Mouse (Mus musculus) hindbrain, embryonic 12.5 days (tissue): ENCODE data around the gene Nxpe4. TPM values are rescaled to one million over a fixed set of nuclear protein-coding genes. Genes with fewer than 3 reads are reported as not detected.

ENCODE experiments used
- ATAC-seq: fragments of 200-750 bp; cut with Nextera tagmentation; 2 replicates; pipeline ENCODE4 v1.8.0; 2017; ENCODE audit warnings: moderate TSS enrichment; ENCODE audit not compliant: low FRiP score
- H3K27ac ChIP-seq: fragments of 300-500 bp; sonication (generic); 2 replicates; pipeline ENCODE4 v1.5.1; 2016; ENCODE audit warnings: mild to moderate bottlenecking
- H3K27me3 ChIP-seq: fragments of 300-500 bp; sonication (generic); 2 replicates; pipeline ENCODE4 v1.6.1; 2016; ENCODE audit warnings: mild to moderate bottlenecking
- H3K36me3 ChIP-seq: fragments of 300-500 bp; sonication (generic); 2 replicates; pipeline ENCODE4 v1.6.1; 2016; ENCODE audit warnings: mild to moderate bottlenecking
- H3K4me1 ChIP-seq: fragments of 300-500 bp; sonication (generic); 2 replicates; pipeline ENCODE4 v1.6.1; 2016
- H3K4me2 ChIP-seq: fragments of 300-500 bp; sonication (generic); replicated peaks from 2 replicates; pipeline ENCODE4 v1.6.1; 2016; ENCODE audit warnings: mild to moderate bottlenecking
- H3K4me3 ChIP-seq: fragments of 300-500 bp; sonication (generic); 2 replicates; pipeline ENCODE4 v1.5.1; 2016; ENCODE audit warnings: mild to moderate bottlenecking
- H3K9ac ChIP-seq: fragments of 300-500 bp; sonication (generic); 2 replicates; pipeline ENCODE4 v1.6.1; 2016; ENCODE audit warnings: mild to moderate bottlenecking, moderate library complexity
- H3K9me3 ChIP-seq: fragments of 300-500 bp; sonication (generic); replicated peaks from 2 replicates; pipeline ENCODE4 v1.6.1; 2016; ENCODE audit warnings: mild to moderate bottlenecking
- WGBS: fragments of 180-500 bp; shearing (Covaris S2); methylation state at CpG from one replicate; pipeline ENCODE4 v1.1.7; 2016; 5-methylcytosine and 5-hydroxymethylcytosine counted together
- polyA plus RNA-seq: library from polyadenylated mRNA; unstranded; fragments of >200 nt; fragmentation: Nextera tagmentation; extraction: Ambion mirVana; gene quantifications from 2 replicates; pipeline ENCODE4 v1.2.1, GENCODE M21; 2016

Nxpe4 gene
- polyA plus RNA-seq, 1 experiment from 2014 or later = 8.1 TPM

GRCm38 (mm10) chr9:48197458-48197884 is 35.6 kb downstream of the Nxpe4 start:
- Histone ChIP-seq H3K4me2 (peak overlapping the region; percentile 28), H3K36me3 (no peaks in the 10 kb centered on the region), H3K9ac (no peak overlapping the region), H3K4me1 (peaks cover 13% of the 10 kb centered on the region), H3K4me3 (no peak overlapping the region), H3K27me3 (no peaks in the 10 kb centered on the region), H3K9me3 (no peaks in the 10 kb centered on the region), H3K27ac (peak overlapping the region; percentile 23; the same call in 1 of the 2 replicates)
- no peak for ATAC-seq
- WGBS = 29% methylated on average over 12 of the region's 12 CpGs

- ATAC-seq = no peak
- H3K4me3 ChIP-seq = no peak overlapping the region
- H3K27ac ChIP-seq = no peak overlapping the region
- H3K9ac ChIP-seq = no peak overlapping the region
- 90% methylated on average over 6 of the region's 6 CpGs for WGBS
- H3K4me1 ChIP-seq = no peaks in the 10 kb centered on the region
- no peaks in the 10 kb centered on the region for H3K9me3 ChIP-seq
- no peaks in the 10 kb centered on the region for H3K36me3 ChIP-seq
- H3K4me2 ChIP-seq = no peak overlapping the region
- no peaks in the 10 kb centered on the region for H3K27me3 ChIP-seq
Measured at GRCm38 (mm10) chr9:48210970-48211369, 49.1 kb downstream of the Nxpe4 start.

DNA sequence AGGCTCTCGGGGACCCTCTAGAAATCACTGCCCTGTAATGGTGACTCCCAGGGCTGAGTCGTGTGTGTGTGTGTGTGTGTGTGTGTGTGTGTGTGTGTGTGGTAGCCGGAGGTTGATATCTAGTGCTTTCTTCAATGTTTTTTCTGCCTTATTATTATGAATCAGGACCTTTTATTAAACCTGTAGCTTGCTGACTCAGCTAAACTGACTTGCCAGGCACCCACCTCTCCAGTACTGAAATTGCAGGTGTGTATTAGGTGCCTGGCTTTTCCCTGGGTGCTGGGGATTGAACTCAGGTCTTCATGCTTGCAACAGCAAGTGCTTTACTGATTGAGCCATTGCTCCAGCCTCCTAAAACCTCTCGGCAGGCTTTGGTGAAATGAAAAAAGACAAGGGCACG is 50.1 kb downstream of the Nxpe4 start:
- Histone ChIP-seq H3K4me2 (no peak overlapping the region), H3K4me3 (no peak overlapping the region), H3K36me3 (no peaks in the 10 kb centered on the region), H3K9me3 (no peaks in the 10 kb centered on the region), H3K9ac (no peak overlapping the region), H3K27ac (no peak overlapping the region), H3K4me1 (no peaks in the 10 kb centered on the region), H3K27me3 (no peaks in the 10 kb centered on the region)
- no peak for ATAC-seq
- WGBS = 81% methylated on average over 4 of the region's 5 CpGs

DNA sequence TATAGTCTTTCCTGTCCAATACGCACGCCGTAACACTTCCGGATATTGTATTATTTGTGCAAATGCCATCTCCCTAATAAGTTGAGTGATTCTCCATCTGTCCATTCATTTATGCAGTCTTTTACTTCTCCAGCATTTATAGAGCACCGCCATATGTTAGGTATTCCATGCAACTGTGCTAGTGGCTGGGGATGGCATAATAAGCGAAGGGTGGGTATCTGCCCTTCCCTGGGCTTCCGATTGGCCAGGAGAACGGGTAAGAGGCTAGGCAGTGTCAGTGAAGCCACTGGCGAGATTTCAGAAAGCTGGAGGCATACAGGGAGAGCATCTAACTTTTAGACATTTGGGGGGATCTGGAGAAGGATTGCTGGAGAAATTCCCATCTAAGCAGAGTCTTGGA is 52.9 kb downstream of the Nxpe4 start:
- Histone ChIP-seq H3K4me1 (no peaks in the 10 kb centered on the region), H3K36me3 (no peaks in the 10 kb centered on the region), H3K27ac (no peak overlapping the region), H3K4me3 (no peak overlapping the region), H3K9me3 (no peaks in the 10 kb centered on the region), H3K9ac (no peak overlapping the region), H3K27me3 (no peaks in the 10 kb centered on the region), H3K4me2 (no peak overlapping the region)
- no peak for ATAC-seq
- 87% methylated on average over 9 of the region's 9 CpGs for whole genome bisulfite sequencing

- no peak overlapping the region for H3K9ac ChIP-seq
- WGBS = 90% methylated on average over 13 of the region's 13 CpGs
- H3K4me1 ChIP-seq = no peaks in the 10 kb centered on the region
- H3K4me2 ChIP-seq = no peak overlapping the region
- H3K27me3 ChIP-seq = no peaks in the 10 kb centered on the region
- H3K36me3 ChIP-seq = no peaks in the 10 kb centered on the region
- no peak overlapping the region for H3K27ac ChIP-seq
- H3K9me3 ChIP-seq = no peaks in the 10 kb centered on the region
- ATAC-seq = no peak
- H3K4me3 ChIP-seq = no peak overlapping the region
Measured at GRCm38 (mm10) chr9:48216091-48217001, 54.5 kb downstream of the Nxpe4 start.

DNA sequence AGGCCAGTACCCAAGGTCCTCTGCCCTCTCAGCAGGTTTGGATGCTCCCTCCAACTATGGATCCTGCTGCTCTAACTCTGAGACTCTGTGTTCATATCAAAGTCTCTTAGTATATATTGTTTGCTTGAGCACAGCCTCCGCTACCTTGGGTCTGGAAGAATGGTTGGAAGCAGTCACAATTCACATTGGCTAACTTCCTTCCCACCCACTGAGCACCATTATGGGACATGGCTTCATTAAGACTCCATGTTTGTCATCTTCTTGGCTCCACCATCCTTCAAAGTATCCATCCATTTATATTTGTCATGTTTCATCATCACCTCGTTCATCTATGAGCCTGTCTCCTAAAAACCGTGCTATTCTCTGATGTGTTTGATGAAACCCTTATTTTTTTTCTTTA is 68.9 kb downstream of the Nxpe4 start:
- no peaks in the 10 kb centered on the region for H3K36me3 ChIP-seq
- 89% methylated on average over 3 of the region's 3 CpGs for WGBS
- H3K27me3 ChIP-seq = no peaks in the 10 kb centered on the region
- no peak overlapping the region for H3K27ac ChIP-seq
- no peaks in the 10 kb centered on the region for H3K9me3 ChIP-seq
- H3K4me1 ChIP-seq = no peaks in the 10 kb centered on the region
- no peak overlapping the region for H3K9ac ChIP-seq
- no peak overlapping the region for H3K4me3 ChIP-seq
- no peak overlapping the region for H3K4me2 ChIP-seq
- no peak for ATAC-seq

DNA sequence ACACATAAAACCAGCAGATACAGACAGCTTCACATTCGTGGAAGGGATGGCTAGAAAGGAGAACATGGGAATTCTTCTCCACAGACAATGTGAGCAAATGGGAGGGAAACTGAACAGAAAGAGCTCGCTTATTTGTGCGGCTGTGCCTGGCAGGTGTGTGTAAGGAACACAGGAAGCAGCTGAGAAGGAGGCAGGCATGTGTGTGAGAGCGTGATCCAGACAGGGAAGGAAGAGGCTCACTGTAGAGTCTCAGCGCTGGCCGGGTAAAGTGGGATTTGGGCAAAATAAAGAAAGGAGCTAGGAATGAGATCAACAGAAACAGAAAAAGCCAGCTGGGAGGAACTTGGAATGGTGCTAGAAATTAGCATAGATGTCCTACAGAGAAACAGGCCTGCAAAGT is 74.6 kb downstream of the Nxpe4 start:
- H3K9me3 ChIP-seq = no peaks in the 10 kb centered on the region
- H3K9ac ChIP-seq = no peak overlapping the region
- no peak for ATAC-seq
- 70% methylated on average over 6 of the region's 6 CpGs for WGBS
- H3K4me2 ChIP-seq = no peak overlapping the region
- no peaks in the 10 kb centered on the region for H3K4me1 ChIP-seq
- no peaks in the 10 kb centered on the region for H3K36me3 ChIP-seq
- H3K4me3 ChIP-seq = no peak overlapping the region
- H3K27me3 ChIP-seq = no peaks in the 10 kb centered on the region
- no peak overlapping the region for H3K27ac ChIP-seq

- H3K4me3 ChIP-seq = no peak overlapping the region
- H3K27me3 ChIP-seq = no peaks in the 10 kb centered on the region
- no peak overlapping the region for H3K4me2 ChIP-seq
- H3K36me3 ChIP-seq = no peaks in the 10 kb centered on the region
- WGBS = 83% methylated on average over 9 of the region's 9 CpGs
- no peak overlapping the region for H3K9ac ChIP-seq
- H3K4me1 ChIP-seq = 0 out of 2 replicates have a peak, but pooled peaks cover 4% of the 10 kb centered on the region
- no peak overlapping the region for H3K27ac ChIP-seq
- no peaks in the 10 kb centered on the region for H3K9me3 ChIP-seq
- ATAC-seq = no peak
Measured at GRCm38 (mm10) chr9:48238153-48238755, 76.4 kb downstream of the Nxpe4 start.

- no peaks in the 10 kb centered on the region for H3K27me3 ChIP-seq
- H3K4me3 ChIP-seq = no peak overlapping the region
- H3K9me3 ChIP-seq = no peaks in the 10 kb centered on the region
- 90% methylated on average over 5 of the region's 5 CpGs for WGBS
- H3K27ac ChIP-seq = no peak overlapping the region
- H3K4me1 ChIP-seq = peaks cover 11% of the 10 kb centered on the region; the same call in 1 of the 2 replicates
- H3K36me3 ChIP-seq = no peaks in the 10 kb centered on the region
- ATAC-seq = no peak
- H3K9ac ChIP-seq = no peak overlapping the region
- no peak overlapping the region for H3K4me2 ChIP-seq
Measured at GRCm38 (mm10) chr9:48239461-48239860, 77.6 kb downstream of the Nxpe4 start.

DNA sequence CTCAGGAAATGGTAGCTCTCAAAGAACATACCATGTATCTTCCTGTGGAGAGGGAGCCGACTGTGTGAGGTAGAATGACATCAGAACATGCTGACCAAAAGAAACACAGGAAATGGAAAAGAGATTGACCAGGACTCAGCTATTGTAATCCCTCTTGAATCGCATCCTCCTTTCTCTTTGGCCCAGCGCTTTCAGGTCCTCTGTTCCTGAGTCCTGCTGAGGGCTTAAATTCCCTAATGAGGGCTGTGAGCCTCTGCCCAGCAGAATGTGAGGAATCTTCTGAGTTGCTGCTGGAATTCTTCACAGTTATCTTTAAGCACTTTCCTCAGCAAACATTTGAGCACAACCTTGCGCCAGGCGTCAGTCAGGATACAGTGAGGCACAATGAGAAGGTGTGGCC is 78.6 kb downstream of the Nxpe4 start:
- Histone ChIP-seq H3K4me2 (no peak overlapping the region), H3K9ac (no peak overlapping the region), H3K36me3 (no peaks in the 10 kb centered on the region), H3K4me1 (peaks cover 11% of the 10 kb centered on the region; the same call in 1 of the 2 replicates), H3K27me3 (no peaks in the 10 kb centered on the region), H3K4me3 (no peak overlapping the region), H3K27ac (no peak overlapping the region), H3K9me3 (no peaks in the 10 kb centered on the region)
- 57% methylated on average over 5 of the region's 5 CpGs for WGBS
- no peak for ATAC-seq

GRCm38 (mm10) chr9:48241791-48242190 is 80.0 kb downstream of the Nxpe4 start:
- H3K4me3 ChIP-seq = no peak overlapping the region
- 87% methylated on average over 1 of the region's 1 CpGs for WGBS
- H3K4me2 ChIP-seq = no peak overlapping the region
- no peak overlapping the region for H3K27ac ChIP-seq
- H3K4me1 ChIP-seq = peaks cover 11% of the 10 kb centered on the region; the same call in 1 of the 2 replicates
- H3K9me3 ChIP-seq = no peaks in the 10 kb centered on the region
- no peak overlapping the region for H3K9ac ChIP-seq
- no peaks in the 10 kb centered on the region for H3K36me3 ChIP-seq
- H3K27me3 ChIP-seq = no peaks in the 10 kb centered on the region
- no peak for ATAC-seq

DNA sequence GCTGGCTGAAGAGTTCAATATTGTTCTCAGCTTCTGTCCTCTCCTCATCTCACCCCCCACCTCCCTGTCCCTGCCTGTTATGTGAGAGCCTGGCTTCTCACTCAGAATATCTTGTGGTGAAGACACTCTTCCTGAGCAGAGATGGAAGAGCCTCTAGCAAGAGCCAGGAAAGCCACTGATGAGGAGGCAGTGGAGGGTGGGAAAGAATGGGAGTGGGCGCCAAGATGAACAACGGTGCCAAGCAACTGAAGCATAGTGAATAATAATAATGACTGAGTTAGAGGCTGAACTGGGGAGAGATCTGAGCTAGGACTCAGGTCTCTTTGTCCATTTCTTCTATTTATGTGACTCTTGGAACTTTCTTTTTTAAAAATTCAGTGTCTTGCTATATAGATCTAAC is 80.9 kb downstream of the Nxpe4 start:
- no peak overlapping the region for H3K27ac ChIP-seq
- peaks cover 11% of the 10 kb centered on the region; the same call in 1 of the 2 replicates for H3K4me1 ChIP-seq
- no peak for ATAC-seq
- no peak overlapping the region for H3K4me2 ChIP-seq
- 89% methylated on average over 2 of the region's 2 CpGs for WGBS
- no peaks in the 10 kb centered on the region for H3K9me3 ChIP-seq
- no peak overlapping the region for H3K4me3 ChIP-seq
- no peak overlapping the region for H3K9ac ChIP-seq
- H3K36me3 ChIP-seq = no peaks in the 10 kb centered on the region
- no peaks in the 10 kb centered on the region for H3K27me3 ChIP-seq
